Mouse (Mus musculus): ENCODE results near the gene St5. TPM values are rescaled to one million over a fixed set of nuclear protein-coding genes. Genes with fewer than 3 reads are reported as not detected.
A peak's percentile ranks its signal among the peaks of the same experiment; 100 is the strongest.

Gene St5
- polyA plus RNA-seq, 1 experiment from 2014 or later, result 35.8 TPM

GRCm38 (mm10) chr7:109536451-109536946, 166.9 kb downstream of the St5 start:
- H3K9ac ChIP-seq (ENCODE audit: low read depth, low read length), result no peak overlapping the region
- H3K36me3 ChIP-seq (ENCODE audit: control insufficient read depth, insufficient read depth, low read length), result peaks cover 38% of the 10 kb centered on the region; the same call in 1 of the 2 replicates
- no peak overlapping the region for H3K4me2 ChIP-seq (replicated peaks; ENCODE audit: low read depth, low read length)
- 86% methylated on average over 4 of the region's 4 CpGs for WGBS
- no peak for ATAC-seq (ENCODE audit: low FRiP score, low TSS enrichment)
- H3K27me3 ChIP-seq (ENCODE audit: control insufficient read depth, insufficient read depth, low read length), result no peaks in the 10 kb centered on the region
- H3K4me1 ChIP-seq (ENCODE audit: control insufficient read depth, insufficient read depth, low read length), result no peaks in the 10 kb centered on the region
- H3K27ac ChIP-seq (ENCODE audit: low read depth, low read length), result peak overlapping the region; percentile 13; the same call in 1 of the 2 replicates
- no peaks in the 10 kb centered on the region for H3K9me3 ChIP-seq (ENCODE audit: control insufficient read depth, low read length)
- no peak overlapping the region for H3K4me3 ChIP-seq (ENCODE audit: low read length)

- Histone ChIP-seq H3K36me3 (ENCODE audit: control insufficient read depth, insufficient read depth, low read length) (peaks cover 50% of the 10 kb centered on the region; the same call in 1 of the 2 replicates), H3K4me2 (replicated peaks; ENCODE audit: low read depth, low read length) (no peak overlapping the region), H3K4me1 (ENCODE audit: control insufficient read depth, insufficient read depth, low read length) (no peaks in the 10 kb centered on the region), H3K27me3 (ENCODE audit: control insufficient read depth, insufficient read depth, low read length) (no peaks in the 10 kb centered on the region), H3K9me3 (ENCODE audit: control insufficient read depth, low read length) (no peaks in the 10 kb centered on the region), H3K27ac (ENCODE audit: low read depth, low read length) (no peak overlapping the region), H3K4me3 (ENCODE audit: low read length) (no peak overlapping the region), H3K9ac (ENCODE audit: low read depth, low read length) (no peak overlapping the region)
- ATAC-seq (ENCODE audit: low FRiP score, low TSS enrichment), result no peak
- 85% methylated on average over 3 of the region's 3 CpGs for WGBS
Observed at GRCm38 (mm10) chr7:109534921-109535320, 168.5 kb downstream of the St5 start.

- no peak overlapping the region for H3K9ac ChIP-seq (ENCODE audit: low read depth, low read length)
- H3K4me1 ChIP-seq (ENCODE audit: control insufficient read depth, insufficient read depth, low read length), result no peaks in the 10 kb centered on the region
- H3K4me2 ChIP-seq (replicated peaks; ENCODE audit: low read depth, low read length), result no peak overlapping the region
- H3K4me3 ChIP-seq (ENCODE audit: low read length), result no peak overlapping the region
- peaks cover 41% of the 10 kb centered on the region; the same call in 1 of the 2 replicates for H3K36me3 ChIP-seq (ENCODE audit: control insufficient read depth, insufficient read depth, low read length)
- no peak for ATAC-seq (ENCODE audit: low FRiP score, low TSS enrichment)
- H3K27ac ChIP-seq (ENCODE audit: low read depth, low read length), result no peak overlapping the region
- H3K9me3 ChIP-seq (ENCODE audit: control insufficient read depth, low read length), result no peaks in the 10 kb centered on the region
- whole genome bisulfite sequencing, result 93% methylated on average over 4 of the region's 4 CpGs
- H3K27me3 ChIP-seq (ENCODE audit: control insufficient read depth, insufficient read depth, low read length), result no peaks in the 10 kb centered on the region
Observed at GRCm38 (mm10) chr7:109533888-109534287, 169.5 kb downstream of the St5 start.

GRCm38 (mm10) chr7:109533129-109533528, 170.3 kb downstream of the St5 start:
- no peak for ATAC-seq (ENCODE audit: low FRiP score, low TSS enrichment)
- H3K4me2 ChIP-seq (replicated peaks; ENCODE audit: low read depth, low read length), result no peak overlapping the region
- no peak overlapping the region for H3K27ac ChIP-seq (ENCODE audit: low read depth, low read length)
- H3K36me3 ChIP-seq (ENCODE audit: control insufficient read depth, insufficient read depth, low read length), result peaks cover 41% of the 10 kb centered on the region; the same call in 1 of the 2 replicates
- H3K4me1 ChIP-seq (ENCODE audit: control insufficient read depth, insufficient read depth, low read length), result no peaks in the 10 kb centered on the region
- no peaks in the 10 kb centered on the region for H3K27me3 ChIP-seq (ENCODE audit: control insufficient read depth, insufficient read depth, low read length)
- no peak overlapping the region for H3K9ac ChIP-seq (ENCODE audit: low read depth, low read length)
- H3K4me3 ChIP-seq (ENCODE audit: low read length), result no peak overlapping the region
- no peaks in the 10 kb centered on the region for H3K9me3 ChIP-seq (ENCODE audit: control insufficient read depth, low read length)
- WGBS, result 78% methylated on average over 4 of the region's 4 CpGs

- WGBS, result 74% methylated on average over 3 of the region's 3 CpGs
Observed at GRCm38 (mm10) chr7:109532691-109533090, 170.7 kb downstream of the St5 start.

GRCm38 (mm10) chr7:109531501-109531900, 171.9 kb downstream of the St5 start:
- peaks cover 48% of the 10 kb centered on the region; the same call in 1 of the 2 replicates for H3K36me3 ChIP-seq (ENCODE audit: control insufficient read depth, insufficient read depth, low read length)
- no peaks in the 10 kb centered on the region for H3K4me1 ChIP-seq (ENCODE audit: control insufficient read depth, insufficient read depth, low read length)
- no peak overlapping the region for H3K4me3 ChIP-seq (ENCODE audit: low read length)
- H3K4me2 ChIP-seq (replicated peaks; ENCODE audit: low read depth, low read length), result no peak overlapping the region
- no peak for ATAC-seq (ENCODE audit: low FRiP score, low TSS enrichment)
- H3K27ac ChIP-seq (ENCODE audit: low read depth, low read length), result no peak overlapping the region
- WGBS, result 77% methylated on average over 5 of the region's 5 CpGs
- no peaks in the 10 kb centered on the region for H3K27me3 ChIP-seq (ENCODE audit: control insufficient read depth, insufficient read depth, low read length)
- H3K9ac ChIP-seq (ENCODE audit: low read depth, low read length), result no peak overlapping the region
- no peaks in the 10 kb centered on the region for H3K9me3 ChIP-seq (ENCODE audit: control insufficient read depth, low read length)

More at GRCm38 (mm10) chr7:109532691-109533090, 170.7 kb downstream of the St5 start:
- no peak overlapping the region for H3K4me3 ChIP-seq (ENCODE audit: low read length)
- H3K4me1 ChIP-seq (ENCODE audit: control insufficient read depth, insufficient read depth, low read length), result no peaks in the 10 kb centered on the region
- H3K27ac ChIP-seq (ENCODE audit: low read depth, low read length), result no peak overlapping the region
- H3K27me3 ChIP-seq (ENCODE audit: control insufficient read depth, insufficient read depth, low read length), result no peaks in the 10 kb centered on the region
- H3K4me2 ChIP-seq (replicated peaks; ENCODE audit: low read depth, low read length), result no peak overlapping the region
- ATAC-seq (ENCODE audit: low FRiP score, low TSS enrichment), result no peak
- no peak overlapping the region for H3K9ac ChIP-seq (ENCODE audit: low read depth, low read length)
- peaks cover 42% of the 10 kb centered on the region; the same call in 1 of the 2 replicates for H3K36me3 ChIP-seq (ENCODE audit: control insufficient read depth, insufficient read depth, low read length)
- H3K9me3 ChIP-seq (ENCODE audit: control insufficient read depth, low read length), result no peaks in the 10 kb centered on the region

GRCm38 (mm10) chr7:109529741-109530140, 173.7 kb downstream of the St5 start:
- no peaks in the 10 kb centered on the region for H3K27me3 ChIP-seq (ENCODE audit: control insufficient read depth, insufficient read depth, low read length)
- H3K9me3 ChIP-seq (ENCODE audit: control insufficient read depth, low read length), result no peaks in the 10 kb centered on the region
- no peak overlapping the region for H3K4me2 ChIP-seq (replicated peaks; ENCODE audit: low read depth, low read length)
- no peaks in the 10 kb centered on the region for H3K4me1 ChIP-seq (ENCODE audit: control insufficient read depth, insufficient read depth, low read length)
- H3K9ac ChIP-seq (ENCODE audit: low read depth, low read length), result no peak overlapping the region
- ATAC-seq (ENCODE audit: low FRiP score, low TSS enrichment), result no peak
- H3K4me3 ChIP-seq (ENCODE audit: low read length), result no peak overlapping the region
- no peak overlapping the region for H3K27ac ChIP-seq (ENCODE audit: low read depth, low read length)
- WGBS, result 88% methylated on average over 2 of the region's 2 CpGs
- H3K36me3 ChIP-seq (ENCODE audit: control insufficient read depth, insufficient read depth, low read length), result peaks cover 59% of the 10 kb centered on the region

- Histone ChIP-seq H3K4me3 (ENCODE audit: low read length) (no peak overlapping the region), H3K27ac (ENCODE audit: low read depth, low read length) (no peak overlapping the region), H3K4me2 (replicated peaks; ENCODE audit: low read depth, low read length) (no peak overlapping the region), H3K27me3 (ENCODE audit: control insufficient read depth, insufficient read depth, low read length) (no peaks in the 10 kb centered on the region), H3K9me3 (ENCODE audit: control insufficient read depth, low read length) (no peaks in the 10 kb centered on the region), H3K9ac (ENCODE audit: low read depth, low read length) (no peak overlapping the region), H3K36me3 (ENCODE audit: control insufficient read depth, insufficient read depth, low read length) (peaks cover 63% of the 10 kb centered on the region), H3K4me1 (ENCODE audit: control insufficient read depth, insufficient read depth, low read length) (no peaks in the 10 kb centered on the region)
- peak; percentile 78; the same call in 1 of the 2 replicates for ATAC-seq (ENCODE audit: low FRiP score, low TSS enrichment)
- 16% methylated on average over 3 of the region's 3 CpGs for WGBS
Observed at GRCm38 (mm10) chr7:109528356-109528755, 175.0 kb downstream of the St5 start.

- no peaks in the 10 kb centered on the region for H3K9me3 ChIP-seq (ENCODE audit: control insufficient read depth, low read length)
- no peaks in the 10 kb centered on the region for H3K27me3 ChIP-seq (ENCODE audit: control insufficient read depth, insufficient read depth, low read length)
- no peaks in the 10 kb centered on the region for H3K4me1 ChIP-seq (ENCODE audit: control insufficient read depth, insufficient read depth, low read length)
- H3K36me3 ChIP-seq (ENCODE audit: control insufficient read depth, insufficient read depth, low read length), result peaks cover 71% of the 10 kb centered on the region
- no peak overlapping the region for H3K4me3 ChIP-seq (ENCODE audit: low read length)
- H3K27ac ChIP-seq (ENCODE audit: low read depth, low read length), result no peak overlapping the region
- WGBS, result 67% methylated on average over 3 of the region's 3 CpGs
- H3K9ac ChIP-seq (ENCODE audit: low read depth, low read length), result no peak overlapping the region
- ATAC-seq (ENCODE audit: low FRiP score, low TSS enrichment), result no peak
- no peak overlapping the region for H3K4me2 ChIP-seq (replicated peaks; ENCODE audit: low read depth, low read length)
Observed at GRCm38 (mm10) chr7:109527536-109527935, 175.9 kb downstream of the St5 start.

Data from kidney, embryonic 14.5 days (tissue).